Mouse (Mus musculus) ES-E14 (cell line): Measurements from ENCODE around the gene Hba-a1.

Experiments
- HCFC1 ChIP-seq: IDR thresholded peaks from 2 replicates; pipeline ENCODE4 v1.6.1; 2012; ENCODE audit warnings: low read length, inconsistent platforms, borderline replicate concordance; ENCODE audit not compliant: insufficient read depth
- MAFK ChIP-seq: IDR thresholded peaks from 2 replicates; pipeline ENCODE4 v1.6.1; 2014; ENCODE audit warnings: mild to moderate bottlenecking, low read depth, low read length, inconsistent platforms; ENCODE audit not compliant: insufficient read depth
- ZC3H11A ChIP-seq: IDR thresholded peaks from 2 replicates; pipeline ENCODE4 v1.6.1; 2012; ENCODE audit warnings: low read depth, mild to moderate bottlenecking, inconsistent platforms, low read length, borderline replicate concordance
- ZNF384 ChIP-seq: IDR thresholded peaks from 2 replicates; pipeline ENCODE4 v1.6.1; 2012; ENCODE audit warnings: low read depth, low read length, inconsistent platforms

- TF ChIP-seq ZNF384 (no peak), MAFK (no peak), HCFC1 (no peak), ZC3H11A (no peak)
Observed at GRCm38 (mm10) chr11:32266194-32266593, 17.1 kb upstream of the Hba-a1 start.
